Mouse (Mus musculus) kidney, adult 2 months (tissue): ENCODE results near the gene Cry2.

Source experiments
- CTCF ChIP-seq: fragments of 200-500 bp; conservative IDR thresholded peaks from 2 replicates; pipeline ENCODE4 v1.5.1; 2011; ENCODE audit warnings: low read depth, mild to moderate bottlenecking, control low read depth, low read length, moderate library complexity, mixed read lengths; ENCODE audit not compliant: insufficient read depth, insufficient read length
- POLR2A ChIP-seq: fragments of 200-500 bp; IDR thresholded peaks from one replicate; pipeline ENCODE4 v1.6.1; 2011; ENCODE audit warnings: low read depth, low read length, control low read depth

DNA sequence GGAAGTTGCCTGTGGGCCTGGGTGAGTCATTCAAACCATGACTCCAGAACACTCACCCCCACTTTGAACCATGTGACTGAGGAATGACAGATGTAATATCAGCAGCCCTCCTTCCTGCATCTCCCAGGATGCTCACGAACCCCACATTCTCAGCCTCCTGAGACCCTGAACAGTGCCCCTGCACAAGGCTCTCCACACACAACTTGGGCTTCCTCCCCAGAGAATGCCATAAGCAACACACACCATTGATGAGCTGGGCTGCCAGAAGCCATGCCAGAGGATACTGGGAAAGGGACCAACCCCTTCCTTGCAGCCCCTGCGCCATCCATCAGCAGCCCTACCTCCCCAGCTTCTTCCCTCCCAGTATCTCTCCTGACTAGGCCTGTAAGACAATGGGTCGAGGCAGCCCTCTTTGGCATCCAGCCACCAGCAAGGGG lies 45.7 kb downstream of the Cry2 start:
- TF ChIP-seq CTCF (no peak), POLR2A (no peak)
